Mouse (Mus musculus) CH12.LX (cell line): ENCODE measurements at regions not wholly inside any gene's neighbourhood (a gene's known extent, or its start where the extent isn't known, plus 50 kb on each side); places are given as distances from the start of the nearest gene placed in this dataset.

Experiments used
- CTCF ChIP-seq, 2 experiments: IDR thresholded peaks in 1 of 2; conservative IDR thresholded peaks in 1 of 2; 2 replicates each; pipeline ENCODE4 v1.5.1; 2011 to 2012; ENCODE audit warnings: low read depth in 2 of 2, low read length in 2 of 2, improper control_type of control experiment in 1 of 2, inconsistent platforms in 1 of 2, mild to moderate bottlenecking in 1 of 2, moderate library complexity in 1 of 2
- KAT2A ChIP-seq: IDR thresholded peaks from 2 replicates; pipeline ENCODE4 v1.6.1; 2012; ENCODE audit warnings: low read length, improper control_type of control experiment, inconsistent platforms; ENCODE audit not compliant: insufficient replicate concordance
- MAFK ChIP-seq: IDR thresholded peaks from 2 replicates; pipeline ENCODE4 v1.6.1; 2011; ENCODE audit warnings: low read length, improper control_type of control experiment; ENCODE audit not compliant: insufficient replicate concordance
- MAX ChIP-seq: IDR thresholded peaks from 2 replicates; pipeline ENCODE4 v1.6.1; 2011; ENCODE audit warnings: low read length, improper control_type of control experiment
- NELFE ChIP-seq: IDR thresholded peaks from 2 replicates; pipeline ENCODE4 v1.6.1; 2011; ENCODE audit warnings: low read depth, low read length, improper control_type of control experiment
- POLR2A ChIP-seq: IDR thresholded peaks from 2 replicates; pipeline ENCODE4 v1.6.1; 2011; ENCODE audit warnings: low read depth, mild to moderate bottlenecking, improper control_type of control experiment, low read length
- SMC3 ChIP-seq: IDR thresholded peaks from 2 replicates; pipeline ENCODE4 v1.6.1; 2011; ENCODE audit warnings: low read depth, low read length, improper control_type of control experiment
- USF1 ChIP-seq: IDR thresholded peaks from 2 replicates; pipeline ENCODE4 v1.6.1; 2014; ENCODE audit warnings: low read depth, mild to moderate bottlenecking, inconsistent platforms, low read length, improper control_type of control experiment
- ZNF384 ChIP-seq: IDR thresholded peaks from 2 replicates; pipeline ENCODE4 v1.6.1; 2012; ENCODE audit warnings: low read depth, low read length, improper control_type of control experiment, inconsistent platforms

- TF ChIP-seq MAX (no peak), CTCF (conservative IDR thresholded peaks at IDR 0.05 in 1 of 2, IDR thresholded peaks at IDR 0.05 in 1 of 2; ENCODE audit: low read depth in 2 of 2, low read length in 2 of 2) (no peak), ZNF384 (no peak), POLR2A (no peak), KAT2A (no peak), MAFK (no peak), NELFE (no peak), USF1 (no peak), SMC3 (no peak)
These were observed 102.8 kb upstream of the Tmem45b start for GRCm38 (mm10) chr9:31567029-31567428.
